Mouse (Mus musculus): ENCODE results near the gene Hoxa2.
A peak's percentile ranks its signal among the peaks of the same experiment; 100 is the strongest.

The Hoxa2 gene

DNA sequence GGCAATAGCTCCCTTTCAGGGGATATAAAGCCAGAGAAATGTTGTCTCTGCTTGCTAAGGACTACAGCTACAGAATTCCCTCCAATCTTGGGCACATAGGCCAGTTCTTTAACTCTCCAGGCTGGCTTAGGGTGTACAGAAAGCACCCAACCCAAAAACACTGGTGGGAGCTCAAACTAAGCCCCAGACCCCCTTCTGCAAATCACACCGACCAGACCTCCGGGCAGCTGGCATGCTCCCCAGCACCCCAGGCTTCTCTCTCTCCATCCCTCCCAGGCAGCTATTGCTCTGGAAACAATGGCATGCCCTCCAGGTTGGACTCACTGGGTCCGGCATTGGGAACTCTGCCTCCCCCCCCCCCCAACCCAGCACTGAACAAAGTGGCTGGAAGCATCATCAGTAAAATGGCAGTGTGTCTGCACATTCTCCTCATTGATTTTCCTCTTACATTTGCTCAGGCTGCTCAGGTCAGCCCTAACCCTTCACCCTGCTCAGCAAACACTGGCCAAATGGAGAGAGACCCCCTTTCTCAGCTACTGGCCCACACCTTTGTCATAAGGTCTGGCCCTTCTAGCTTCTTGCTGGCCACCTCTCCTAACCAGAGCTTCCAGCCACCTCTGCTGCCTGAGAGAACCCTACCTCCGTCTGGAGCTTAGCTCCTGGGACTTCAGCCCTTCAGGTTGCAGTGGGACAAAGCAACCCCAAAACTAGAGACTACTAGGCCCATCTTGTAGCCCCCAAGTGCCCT, 14.5 kb upstream of the Hoxa2 start:
- DNase-seq, result peak in 1 of 2 experiments; percentile 26

- DNase-seq, result peak in 1 of 2 experiments; percentile 20
Observed at GRCm38 (mm10) chr6:52177806-52178205, 13.2 kb upstream of the Hoxa2 start.

GRCm38 (mm10) chr6:52177061-52177735, 12.6 kb upstream of the Hoxa2 start, which contains the start of gene 5730596B20Rik:
5730596B20Rik (plus strand) TSS chr6:52177498.
- DNase-seq, result peak; percentile 54 to 64

GRCm38 (mm10) chr6:52176391-52176790, 11.8 kb upstream of the Hoxa2 start:
- DNase-seq, result peak in 1 of 2 experiments; percentile 18

GRCm38 (mm10) chr6:52175864-52176263, 11.2 kb upstream of the Hoxa2 start:
- DNase-seq, result peak; percentile 78 to 84

- DNase-seq, result peak; percentile 71 to 80
Observed at GRCm38 (mm10) chr6:52174968-52175751, 10.5 kb upstream of the Hoxa2 start.

- DNase-seq, result no peak
Observed at GRCm38 (mm10) chr6:52173648-52174047, 9.0 kb upstream of the Hoxa2 start.

GRCm38 (mm10) chr6:52172501-52172900, 7.9 kb upstream of the Hoxa2 start:
- peak; percentile 93 to 97 for DNase-seq

DNA sequence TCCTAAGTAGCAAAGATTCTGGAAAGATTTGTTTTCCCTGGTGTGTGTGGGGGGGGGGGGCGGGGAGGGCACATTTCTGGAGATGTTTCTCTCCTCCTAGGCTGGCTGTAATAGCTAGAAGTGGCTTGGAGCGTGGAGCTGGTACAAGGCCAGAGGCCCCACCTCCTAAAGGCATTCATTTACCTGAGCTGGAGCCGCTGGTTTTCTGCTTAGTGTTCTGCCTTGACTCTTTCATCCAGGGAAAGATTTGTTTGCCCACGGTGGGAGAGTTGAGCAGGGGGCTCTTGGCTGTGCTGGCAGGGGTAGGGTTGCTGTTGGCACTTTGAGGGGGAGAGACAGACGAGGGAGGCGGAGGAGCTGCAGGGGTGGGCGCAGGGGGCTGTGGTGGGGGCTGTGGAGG, 7.3 kb upstream of the Hoxa2 start:
- DNase-seq, result no peak

- DNase-seq, result peak; percentile 59 to 72
Observed at GRCm38 (mm10) chr6:52171331-52171730, 6.7 kb upstream of the Hoxa2 start.

GRCm38 (mm10) chr6:52170898-52171223, 6.2 kb upstream of the Hoxa2 start:
- peak in 1 of 2 experiments; percentile 71 for DNase-seq

GRCm38 (mm10) chr6:52170166-52170897, 5.7 kb upstream of the Hoxa2 start:
- DNase-seq, result peak in 1 of 2 experiments; percentile 86

DNA sequence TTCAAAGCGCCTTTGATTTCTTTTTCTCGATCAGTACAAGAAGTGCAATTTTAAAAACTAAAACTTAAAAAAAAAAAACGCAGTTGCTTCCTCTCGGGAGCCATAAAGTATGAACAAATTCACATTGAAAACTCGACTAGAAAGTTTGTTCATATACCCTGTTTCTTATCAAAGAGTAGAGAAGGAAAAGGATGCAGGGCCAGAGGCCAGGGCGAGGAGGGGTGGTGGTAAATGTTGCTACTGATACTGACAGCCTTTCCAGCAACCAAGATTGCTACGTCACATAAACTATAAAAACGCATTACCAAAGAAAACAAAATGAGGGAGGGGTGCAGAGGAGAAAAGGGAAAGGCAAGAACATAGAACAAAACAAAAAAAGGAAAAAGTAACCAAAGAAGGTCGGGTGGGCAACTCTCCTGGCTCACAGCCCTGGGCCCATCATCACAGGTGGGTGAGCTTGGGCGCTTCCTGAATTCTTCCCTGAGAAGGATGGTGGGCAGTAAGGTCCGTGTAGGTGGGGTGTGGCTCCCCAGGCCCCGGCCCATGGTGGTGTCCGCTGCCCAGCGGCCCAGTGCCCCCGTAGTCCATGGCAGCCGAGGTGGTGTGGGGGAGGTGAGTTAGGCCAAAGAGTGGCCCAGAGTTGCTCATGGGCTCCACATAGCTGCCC, 5.0 kb upstream of the Hoxa2 start:
- DNase-seq, result no peak

DNA sequence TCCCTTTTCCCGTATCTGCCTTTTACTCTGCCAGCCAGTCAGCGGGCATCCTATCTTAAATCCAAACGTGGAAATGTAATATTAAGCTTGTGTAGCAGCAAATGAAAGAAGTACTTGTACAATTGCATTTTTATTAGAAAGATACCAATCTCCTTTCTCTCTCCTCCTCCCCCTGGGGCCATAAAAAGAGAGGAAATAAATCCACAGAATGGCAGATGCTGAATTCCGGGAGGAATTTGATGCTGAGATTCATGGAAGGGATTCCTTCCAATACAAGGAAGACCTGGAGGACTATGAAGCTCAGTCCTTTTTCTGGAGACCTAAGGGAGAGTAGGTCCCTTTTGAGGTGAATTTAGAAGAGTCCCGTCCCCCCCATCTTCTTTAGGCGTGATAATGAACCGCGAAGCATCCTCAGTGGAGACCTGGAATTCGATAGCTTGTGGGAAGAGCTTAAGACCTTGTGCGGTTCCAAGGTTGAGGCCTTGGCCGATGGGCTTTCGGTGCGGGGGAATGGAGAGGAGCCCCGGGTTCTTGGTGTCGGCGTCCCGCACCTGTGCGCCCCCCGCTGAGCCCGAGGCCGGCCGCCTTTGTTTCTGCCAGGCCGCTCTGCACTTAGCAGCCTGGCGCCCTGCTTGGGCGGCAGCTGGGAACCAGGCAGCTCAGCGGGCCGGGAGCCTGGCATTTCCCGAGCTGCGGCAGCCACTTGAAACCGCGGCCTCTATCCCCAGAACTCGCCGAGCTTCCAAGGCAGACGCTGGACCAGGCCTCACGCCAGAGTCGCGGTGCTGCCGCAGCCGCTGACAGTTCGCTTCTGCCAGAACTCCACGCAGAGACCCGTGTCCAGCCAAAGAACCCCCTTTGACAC, 3.8 kb upstream of the Hoxa2 start:
- peak; percentile 44 to 65 for DNase-seq

DNA sequence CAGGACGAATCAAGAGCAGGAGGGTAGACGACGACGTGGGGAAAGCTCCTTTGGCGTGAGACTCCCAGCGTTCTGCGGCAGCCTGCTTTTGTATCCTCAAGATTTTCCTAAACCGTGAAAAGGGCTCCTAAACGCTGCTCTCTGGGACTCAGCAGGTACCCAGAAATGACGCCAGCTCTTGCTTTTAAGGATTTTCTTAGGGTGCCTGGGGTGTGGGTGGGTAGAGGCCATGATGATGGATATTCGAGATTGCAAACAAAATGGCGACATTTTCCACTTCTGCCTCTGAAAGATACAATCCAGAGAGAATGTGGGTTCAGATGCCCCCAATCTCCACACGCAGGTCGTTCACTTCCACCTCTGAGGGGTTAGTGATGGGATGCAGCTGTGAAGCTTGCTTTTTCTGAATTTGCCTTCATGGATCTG, 3.1 kb upstream of the Hoxa2 start:
- DNase-seq, result no peak

GRCm38 (mm10) chr6:52167176-52167575, 2.5 kb upstream of the Hoxa2 start:
- DNase-seq, result no peak

DNA sequence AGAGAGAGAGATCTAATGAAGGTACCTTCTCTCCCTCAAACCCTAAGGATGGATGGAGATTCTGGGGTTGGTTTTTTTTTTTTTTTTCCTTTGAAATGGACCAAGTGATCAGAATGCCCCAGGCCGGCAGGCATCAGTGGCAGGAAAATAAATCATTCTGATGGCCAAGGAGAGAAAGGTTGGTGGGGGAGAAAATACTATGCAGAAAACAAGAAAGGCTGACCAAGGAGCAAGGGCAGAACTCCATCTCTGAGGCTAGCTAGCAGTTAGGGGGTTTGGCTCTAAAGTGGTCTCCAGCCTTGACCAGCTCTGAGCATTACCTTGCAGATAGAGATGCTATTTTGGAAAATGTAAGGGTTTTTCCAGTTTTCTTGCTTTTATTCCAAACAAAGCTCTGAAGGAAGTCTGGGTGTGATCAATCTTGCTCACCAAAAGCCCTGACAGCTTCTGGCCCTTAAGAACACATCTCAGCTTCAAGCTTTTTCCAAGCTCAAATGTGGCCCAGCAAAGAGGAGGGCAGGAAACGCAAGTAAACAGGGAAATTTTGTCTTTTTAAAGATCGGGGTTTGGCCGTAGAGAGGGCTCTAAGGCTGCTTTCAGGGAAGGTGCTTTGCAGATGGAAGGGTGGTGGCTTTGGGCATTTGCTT, 1.9 kb upstream of the Hoxa2 start:
- DNase-seq, result no peak

DNA sequence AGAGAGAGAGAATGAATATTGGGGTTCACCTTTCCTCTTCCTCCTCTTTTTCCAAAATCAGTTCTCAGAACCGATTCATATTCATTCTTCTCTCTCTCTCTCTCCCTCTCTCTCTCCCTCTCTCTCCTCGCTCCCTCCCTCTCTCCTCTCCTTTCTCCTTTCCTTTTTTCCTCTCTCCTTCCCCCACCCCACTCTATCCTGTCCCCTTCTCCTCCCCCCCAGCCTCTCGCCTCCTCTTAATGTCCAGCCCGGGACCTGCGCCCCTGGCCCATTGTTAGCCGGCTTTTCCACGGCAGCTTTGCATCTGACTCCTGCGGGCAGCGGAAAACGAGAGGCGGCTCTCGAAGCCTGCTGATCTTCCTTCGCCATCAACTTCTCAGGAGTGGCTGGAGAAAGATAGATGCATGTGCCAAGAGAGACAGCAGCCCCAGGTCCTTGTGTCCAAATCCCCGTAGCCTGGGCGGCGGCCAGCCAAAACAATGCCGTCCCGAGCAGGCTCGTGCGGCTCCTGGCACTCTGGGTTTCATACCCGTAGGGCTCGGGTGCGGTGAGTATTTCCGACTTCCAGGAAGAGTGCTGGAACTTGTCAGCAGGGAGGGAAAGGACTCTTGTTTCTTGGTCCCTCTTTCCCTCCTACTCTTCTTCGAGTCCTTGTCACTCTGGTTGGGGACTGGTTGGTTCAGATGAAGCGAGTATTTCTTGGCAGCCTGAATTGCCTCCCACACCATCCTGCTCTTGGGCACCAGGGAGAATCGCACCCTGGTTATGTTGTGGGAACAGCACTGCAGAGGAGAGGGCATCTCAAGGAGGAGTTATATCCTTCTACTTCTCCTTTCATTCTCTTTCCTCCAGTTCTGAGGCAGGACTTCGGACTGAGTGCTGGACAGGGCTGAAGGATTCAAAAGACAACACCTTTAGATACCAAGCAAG, 1.1 kb upstream of the Hoxa2 start:
- DNase-seq, result peak; percentile 68 to 79

- peak; percentile 58 to 67 for DNase-seq
Observed at GRCm38 (mm10) chr6:52164051-52164625, 493 bp downstream of the Hoxa2 start.

Measured in lung, postnatal 4 days (tissue).